Mouse (Mus musculus): ENCODE results near the gene Ddo. TPM values are rescaled to one million over a fixed set of nuclear protein-coding genes. Genes with fewer than 3 reads are reported as not detected.
A peak's percentile ranks its signal among the peaks of the same experiment; 100 is the strongest.

Gene Ddo
- total RNA-seq, 2 experiments from 2014 or later: 25.3 to 36.5 TPM

- DNase-seq: no peak
Observed at GRCm38 (mm10) chr10:40716713-40717112, 86.9 kb downstream of the Ddo start.

DNA sequence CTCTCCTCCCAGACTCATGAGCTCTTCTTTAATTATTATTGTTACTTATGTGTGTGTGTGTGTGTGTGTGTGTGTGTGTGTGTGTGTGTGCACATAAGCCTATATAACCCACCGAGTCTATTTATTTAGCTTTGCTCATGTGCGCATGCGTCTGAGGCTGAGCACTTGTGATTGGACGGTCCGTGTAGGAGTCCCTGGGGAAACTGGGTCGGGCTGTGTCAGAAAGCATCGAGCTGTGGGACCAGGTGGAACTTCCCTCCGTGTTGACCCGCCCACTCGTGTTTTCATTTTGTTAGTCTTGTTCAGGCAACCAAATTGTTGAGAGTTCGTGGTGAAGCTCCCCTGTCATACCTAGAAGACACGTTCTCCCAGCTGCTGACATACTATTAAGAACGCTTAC, 88.6 kb downstream of the Ddo start:
- no peak for DNase-seq

DNA sequence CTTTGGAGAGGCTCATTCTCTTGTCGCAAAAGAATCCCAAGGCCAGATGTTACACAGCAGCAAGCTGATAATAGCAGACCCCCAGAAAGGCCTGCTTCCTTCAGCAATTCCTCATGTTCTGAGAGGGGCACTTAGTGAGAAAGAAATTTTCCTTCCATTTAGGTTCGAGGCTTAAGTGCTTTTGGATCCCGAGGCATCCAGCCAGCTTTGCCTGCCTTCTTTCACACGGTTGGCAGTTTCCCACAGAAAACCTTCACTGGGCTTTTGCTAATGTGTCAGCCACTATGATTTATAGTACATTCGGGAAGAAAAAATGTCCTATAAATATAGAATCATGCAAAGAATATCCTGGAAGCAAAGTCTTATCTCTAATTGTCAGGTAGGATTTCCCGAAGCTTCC, 89.3 kb downstream of the Ddo start:
- DNase-seq: peak; percentile 52

DNA sequence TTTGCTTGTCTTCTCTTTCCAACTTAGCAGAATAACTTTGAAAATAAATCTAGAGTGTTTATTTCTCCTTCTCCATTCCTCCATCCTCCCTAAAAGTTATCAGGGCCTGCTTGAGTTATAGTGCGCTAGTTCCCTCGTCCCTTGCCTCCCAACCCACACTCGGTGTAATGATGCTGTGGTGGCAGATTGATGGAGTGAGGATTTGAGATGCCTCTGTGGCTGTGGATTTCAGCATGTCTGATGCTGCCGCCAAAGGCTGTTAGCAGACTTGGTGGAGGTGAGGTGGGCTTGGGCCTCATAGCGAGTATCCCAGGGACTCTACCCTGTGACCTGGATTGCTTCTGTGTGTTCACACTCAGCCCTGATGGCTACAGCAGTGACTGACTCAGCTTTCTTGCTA, 91.1 kb downstream of the Ddo start:
- DNase-seq: no peak

DNA sequence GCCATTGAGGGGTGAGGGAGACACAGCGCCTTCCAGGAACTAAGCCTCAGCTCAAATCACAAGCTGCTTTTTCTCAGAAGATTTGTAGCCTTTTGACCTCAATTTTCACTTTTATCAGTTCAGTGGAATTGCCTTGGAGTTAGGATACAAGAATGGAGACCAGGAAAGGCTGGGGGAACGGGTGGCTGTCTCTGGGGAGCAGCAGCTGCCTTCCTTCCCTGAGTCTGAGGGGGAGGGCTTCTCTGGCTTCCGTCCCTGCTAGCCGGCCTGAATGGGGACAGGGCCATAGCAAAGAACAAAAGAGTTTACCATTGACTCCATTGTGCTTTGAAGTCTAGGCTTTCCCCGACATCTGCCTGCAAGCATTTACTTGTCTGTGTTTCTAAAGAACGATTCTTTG, 94.5 kb downstream of the Ddo start:
- no peak for DNase-seq

- peak; percentile 28 for DNase-seq
Observed at GRCm38 (mm10) chr10:40725066-40725465, 95.3 kb downstream of the Ddo start.

DNA sequence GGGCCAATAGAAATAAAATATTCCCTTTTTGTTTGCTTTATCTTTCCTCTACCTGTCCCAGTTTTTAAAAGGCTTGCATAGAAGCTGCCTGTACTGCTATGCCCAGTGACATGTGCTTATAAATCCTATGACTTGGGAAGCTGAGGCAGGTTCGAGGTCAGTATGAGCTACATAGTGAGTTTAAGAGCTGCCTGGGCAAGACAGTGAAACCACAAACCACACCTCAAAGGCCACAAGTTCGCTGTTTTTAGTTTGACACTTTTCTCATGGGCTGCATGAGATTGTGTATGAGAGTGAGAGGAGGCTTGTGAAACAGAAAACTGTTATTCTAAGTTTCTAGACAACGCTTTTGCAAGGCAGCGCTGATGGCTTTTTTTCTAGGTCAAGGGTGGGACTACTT, 95.7 kb downstream of the Ddo start:
- DNase-seq: no peak

DNA sequence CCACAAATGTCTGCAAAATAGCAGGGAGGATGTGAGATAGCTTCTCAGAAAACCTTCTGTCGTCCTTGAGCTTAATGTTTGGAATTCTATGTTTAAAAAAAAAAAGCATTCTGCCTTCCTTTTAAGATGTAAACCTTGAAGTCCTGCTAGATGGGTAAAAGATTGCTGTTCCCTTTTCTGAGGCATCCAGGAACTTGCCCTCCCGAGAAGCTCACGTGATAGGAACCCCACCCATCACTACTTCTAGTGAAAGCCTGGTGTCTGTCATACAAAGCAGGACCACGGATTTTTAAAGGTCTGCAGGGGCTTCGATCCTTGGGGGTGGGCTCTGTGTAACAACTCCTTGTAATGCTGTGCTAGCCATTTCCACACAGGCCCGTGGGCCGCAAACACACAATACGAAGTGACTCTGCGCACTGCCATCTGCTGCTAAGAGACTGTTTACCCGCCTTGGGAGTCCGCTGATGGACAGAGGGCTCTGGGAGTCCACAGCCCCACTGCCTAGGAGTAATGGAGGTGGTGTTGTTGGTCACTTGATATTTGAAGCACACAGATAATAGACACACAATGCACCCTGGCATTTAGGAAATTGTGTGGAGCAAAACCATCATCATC, 96.6 kb downstream of the Ddo start:
- DNase-seq: no peak

DNA sequence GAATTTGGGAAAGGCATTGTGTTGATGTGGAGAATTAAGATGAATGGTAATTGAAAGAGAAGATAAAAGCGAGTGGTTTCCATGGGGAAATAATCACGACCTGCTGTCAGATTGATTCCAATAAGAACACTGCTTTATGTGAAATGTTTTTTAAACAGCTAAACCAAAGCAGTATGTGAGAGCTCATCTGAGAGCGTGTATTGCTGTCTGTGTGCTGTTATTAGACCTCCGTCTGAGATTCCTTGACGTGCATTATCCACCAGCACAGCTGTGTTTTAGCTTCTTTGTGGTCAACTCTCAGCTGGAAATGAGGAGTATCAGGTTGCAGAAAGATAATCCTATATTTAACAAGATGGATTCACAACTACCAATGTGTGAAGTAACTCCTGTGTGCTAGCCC, 97.2 kb downstream of the Ddo start:
- no peak for DNase-seq

DNA sequence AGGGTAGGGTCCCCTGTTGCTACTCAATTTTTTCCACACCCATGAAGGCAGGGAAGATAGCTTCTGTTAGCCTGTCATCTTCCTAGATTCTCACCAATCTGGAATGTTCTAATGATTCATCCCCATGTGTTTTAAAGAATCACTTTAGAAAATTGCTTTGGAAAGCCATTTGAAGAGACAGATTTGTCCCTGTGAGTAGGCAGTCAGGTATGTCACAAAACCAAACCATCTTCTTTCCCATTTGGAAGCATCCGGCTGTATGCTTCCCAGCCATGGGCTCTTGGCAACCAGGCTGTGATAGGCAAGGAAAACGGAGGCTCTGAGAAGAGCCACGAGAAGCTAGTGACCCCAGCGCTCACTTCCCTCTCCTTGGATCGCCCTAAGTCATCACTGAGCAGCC, 100.4 kb downstream of the Ddo start:
- DNase-seq: no peak

Other genes starting within 250 kb of the Ddo start
- gene Slc22a16, start 59.7 kb upstream of the Ddo start, total RNA-seq (2021): not detected
- gene Mettl24, start 53.3 kb downstream of the Ddo start, total RNA-seq (2021): 1 to 10 TPM; 5.7 to 7.2 TPM

Data from adrenal gland, postnatal 10 days (tissue).